Mouse (Mus musculus) stomach, embryonic 14.5 days (tissue): Measurements from ENCODE around the gene 5730596B20Rik. TPM values are rescaled to one million over a fixed set of nuclear protein-coding genes. Genes with fewer than 3 reads are reported as not detected.

ENCODE experiments used
- ATAC-seq: fragments of 200-750 bp; cut with Nextera tagmentation; 2 replicates; pipeline ENCODE4 v1.8.0; 2017; ENCODE audit warnings: low read depth, moderate TSS enrichment; ENCODE audit not compliant: insufficient number of reproducible peaks, insufficient read depth, low FRiP score
- H3K27ac ChIP-seq: fragments of 300-500 bp; sonication (generic); 2 replicates; pipeline ENCODE4 v1.5.1; 2014; ENCODE audit warnings: mild to moderate bottlenecking, low read length, moderate library complexity, mixed read lengths
- H3K27me3 ChIP-seq: fragments of 300-500 bp; sonication (generic); 2 replicates; pipeline ENCODE4 v1.6.1; 2014; ENCODE audit warnings: low read length, control low read depth, mixed read lengths; ENCODE audit not compliant: control insufficient read depth, insufficient read depth
- H3K36me3 ChIP-seq: fragments of 300-500 bp; sonication (generic); 2 replicates; pipeline ENCODE4 v1.6.1; 2014; ENCODE audit warnings: mild to moderate bottlenecking, control low read depth, low read length, moderate library complexity, mixed read lengths; ENCODE audit not compliant: control insufficient read depth, insufficient read depth
- H3K4me1 ChIP-seq: fragments of 300-500 bp; sonication (generic); 2 replicates; pipeline ENCODE4 v1.6.1; 2014; ENCODE audit warnings: low read length, control low read depth, mixed read lengths; ENCODE audit not compliant: control insufficient read depth, insufficient read depth
- H3K4me2 ChIP-seq: fragments of 300-500 bp; sonication (generic); replicated peaks from 2 replicates; pipeline ENCODE4 v1.6.1; 2014; ENCODE audit warnings: low read depth, low read length, control low read depth
- H3K4me3 ChIP-seq: fragments of 300-500 bp; sonication (generic); 2 replicates; pipeline ENCODE4 v1.5.1; 2014; ENCODE audit warnings: low read depth, low read length, control low read depth
- H3K9ac ChIP-seq: fragments of 300-500 bp; sonication (generic); replicated peaks from 2 replicates; pipeline ENCODE4 v1.6.1; 2014; ENCODE audit warnings: low read depth, mild to moderate bottlenecking, control low read depth, low read length, moderate library complexity, mixed read lengths
- H3K9me3 ChIP-seq: fragments of 300-500 bp; sonication (generic); 2 replicates; pipeline ENCODE4 v1.6.1; 2016; ENCODE audit warnings: low read depth, low read length, control low read depth; ENCODE audit not compliant: control insufficient read depth
- WGBS: fragments of 180-500 bp; shearing (Covaris S2); extraction: QIAGEN DNeasy Blood & Tissue Kit; methylation state at CpG from one replicate; pipeline ENCODE4 v1.1.7; 2014; 5-methylcytosine and 5-hydroxymethylcytosine counted together
- polyA plus RNA-seq: library from polyadenylated mRNA; unstranded; fragments of >200 nt; fragmentation: Nextera tagmentation; extraction: Ambion mirVana; gene quantifications from 2 replicates; pipeline ENCODE4 v1.2.1, GENCODE M21; 2014

The 5730596B20Rik gene
- polyA plus RNA-seq, 1 experiment from 2014 or later: 4.7 TPM

DNA sequence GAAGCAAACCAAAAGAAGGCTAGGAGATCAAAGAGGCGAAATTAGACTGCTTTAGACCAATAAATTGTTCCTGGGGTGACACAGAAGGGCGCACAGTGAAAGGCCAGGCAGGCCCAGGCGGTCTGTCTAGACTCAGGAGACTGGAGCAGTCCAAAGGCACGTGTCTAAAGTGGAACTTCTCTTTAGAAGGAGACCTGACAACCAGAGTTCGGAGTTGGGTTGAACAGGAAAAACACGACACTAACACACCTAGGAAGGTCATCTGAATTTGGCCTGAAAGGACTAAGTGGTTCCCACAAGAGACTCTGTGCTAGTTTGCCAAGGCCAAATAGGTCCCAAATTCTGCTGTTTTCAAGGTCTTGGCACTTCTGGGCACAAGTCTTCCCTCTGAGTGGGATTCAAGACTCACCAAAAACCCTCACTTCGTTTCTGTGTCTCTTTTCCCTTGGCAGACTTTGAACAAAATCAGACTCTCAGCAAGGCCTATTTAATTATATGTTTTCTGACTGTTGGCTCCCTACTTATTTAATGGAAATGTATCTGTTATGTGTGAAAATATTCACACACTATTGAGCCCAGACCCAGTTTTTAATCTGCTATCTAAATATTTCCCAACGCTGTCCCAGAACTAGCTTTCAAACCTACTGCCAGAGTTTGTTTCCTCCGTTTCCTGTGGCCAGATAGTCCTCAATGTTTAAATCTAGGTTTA lies 42.1 kb downstream of the 5730596B20Rik start:
- no peak for ATAC-seq

DNA sequence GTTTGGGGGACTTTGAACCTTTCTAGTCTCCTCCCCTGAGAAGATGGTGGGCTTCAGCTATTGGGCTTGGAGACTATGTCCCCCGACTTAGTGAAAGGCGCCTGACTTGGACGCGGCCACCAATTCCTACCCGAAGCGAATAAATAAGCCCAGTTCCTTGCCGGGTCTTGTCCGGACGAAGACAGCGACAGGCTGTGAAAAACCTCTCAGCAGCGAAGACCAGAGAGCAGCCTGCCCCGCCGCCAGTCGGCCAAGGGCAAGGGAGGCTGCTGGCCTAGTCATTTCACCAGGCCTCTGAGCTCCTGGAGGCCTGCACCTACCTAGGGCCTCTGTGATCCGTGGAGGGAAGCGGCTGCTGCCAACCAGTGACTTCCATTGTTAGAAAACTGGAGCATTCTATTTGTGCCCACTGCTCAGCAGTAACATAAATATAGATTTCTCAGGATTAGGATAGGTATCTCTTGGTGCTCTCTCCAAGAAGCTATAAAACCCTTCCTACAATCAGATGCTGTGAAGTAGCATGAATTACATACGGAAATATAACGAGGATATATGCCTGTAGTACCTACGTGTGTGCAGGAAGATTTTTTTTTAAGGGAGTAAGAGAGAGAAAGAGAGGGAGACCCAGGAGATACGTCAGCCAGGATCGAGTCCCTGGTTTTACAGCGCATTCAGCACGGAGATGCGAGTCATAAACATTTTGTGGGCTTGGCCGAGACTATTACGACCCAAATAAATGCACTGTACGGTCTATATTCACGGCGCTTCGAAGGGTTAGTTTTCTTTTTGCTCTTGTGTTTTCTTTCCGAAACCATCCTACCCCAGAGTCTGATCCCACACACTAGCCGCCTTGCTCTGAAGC lies 42.9 kb downstream of the 5730596B20Rik start:
- WGBS: 25% methylated on average over 32 of the region's 32 CpGs
- peak overlapping the region; percentile 22 for H3K4me2 ChIP-seq
- 0 out of 2 replicates have a peak, but pooled peaks cover 4% of the 10 kb centered on the region for H3K4me1 ChIP-seq
- no peaks in the 10 kb centered on the region for H3K36me3 ChIP-seq
- H3K27ac ChIP-seq: peak overlapping the region; percentile 35; the same call in 1 of the 2 replicates
- no peak overlapping the region; the same call in 1 of the 2 replicates for H3K9ac ChIP-seq
- ATAC-seq: no peak
- H3K4me3 ChIP-seq: peak overlapping the region; percentile 49; the same call in 1 of the 2 replicates
- peaks cover 60% of the 10 kb centered on the region for H3K27me3 ChIP-seq
- H3K9me3 ChIP-seq: no peaks in the 10 kb centered on the region

More for the DNA sequence above, 42.1 kb downstream of the 5730596B20Rik start:
- WGBS: 40% methylated on average over 9 of the region's 9 CpGs
- Histone ChIP-seq H3K4me2 (peak overlapping the region; percentile 22; the same call in 1 of the 2 replicates), H3K27me3 (peaks cover 63% of the 10 kb centered on the region), H3K36me3 (no peaks in the 10 kb centered on the region), H3K9me3 (no peaks in the 10 kb centered on the region), H3K4me1 (0 out of 2 replicates have a peak, but pooled peaks cover 4% of the 10 kb centered on the region), H3K9ac (no peak overlapping the region; the same call in 1 of the 2 replicates), H3K27ac (peak overlapping the region; percentile 35; the same call in 1 of the 2 replicates), H3K4me3 (no peak overlapping the region)

DNA sequence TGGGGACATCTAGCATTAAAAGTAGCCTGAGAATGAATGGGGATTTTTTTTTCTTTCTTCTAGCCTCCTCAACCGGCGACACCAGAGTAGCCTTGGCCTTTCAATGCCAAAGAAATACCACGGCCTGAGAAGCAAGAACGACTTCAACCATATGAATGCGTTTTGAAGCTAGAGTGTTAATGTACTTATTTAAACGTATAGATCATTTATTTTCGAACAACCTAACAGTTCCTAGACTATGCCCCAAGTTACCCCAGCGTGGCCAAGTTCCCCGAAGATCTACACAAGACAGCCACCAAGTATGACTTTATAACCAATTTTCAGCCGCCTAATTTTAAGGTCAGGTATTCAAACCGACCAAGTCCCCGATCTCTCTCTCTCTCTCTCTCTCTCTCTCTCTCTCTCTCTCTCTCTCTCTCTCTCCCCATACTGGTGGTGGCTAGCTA lies 43.6 kb downstream of the 5730596B20Rik start:
- Histone ChIP-seq H3K9ac (no peak overlapping the region), H3K9me3 (no peaks in the 10 kb centered on the region), H3K4me1 (0 out of 2 replicates have a peak, but pooled peaks cover 4% of the 10 kb centered on the region), H3K4me2 (peak overlapping the region; percentile 77), H3K27ac (peak overlapping the region; percentile 75; the same call in 1 of the 2 replicates), H3K36me3 (no peaks in the 10 kb centered on the region), H3K4me3 (peak overlapping the region; percentile 49), H3K27me3 (peaks cover 60% of the 10 kb centered on the region)
- WGBS: 14% methylated on average over 12 of the region's 12 CpGs
- ATAC-seq: no peak

DNA sequence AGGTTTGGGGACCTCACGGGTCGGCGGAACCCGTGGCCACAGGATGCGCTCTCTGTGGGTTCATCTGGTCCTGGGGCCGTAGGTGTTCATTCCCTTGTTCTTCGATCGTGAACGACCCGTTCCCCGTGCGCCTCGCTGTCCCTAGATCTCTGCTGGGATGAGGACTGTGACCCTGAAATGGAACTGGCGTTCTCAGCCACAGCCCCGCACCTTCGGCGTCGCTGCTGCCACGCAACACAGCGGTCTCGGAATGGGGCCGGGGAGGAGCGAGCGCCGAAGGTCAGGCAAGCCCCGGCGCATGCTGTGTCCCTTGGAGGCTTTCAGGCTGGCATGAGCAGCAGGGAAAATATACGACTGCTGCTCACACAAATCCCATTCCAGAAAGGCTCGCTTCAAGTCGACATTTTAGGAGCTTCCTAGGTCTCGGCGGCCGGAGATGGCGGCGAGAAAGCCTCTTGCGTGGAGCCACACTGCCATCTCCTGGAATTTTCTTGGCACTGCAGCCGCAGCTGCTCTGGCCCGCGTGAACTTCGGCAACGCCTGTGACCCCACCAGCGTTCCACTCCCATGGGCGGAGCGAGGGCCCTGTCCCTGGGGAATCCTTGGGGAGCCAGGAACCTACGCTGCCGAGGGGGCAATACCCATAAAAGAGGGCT lies 44.2 kb downstream of the 5730596B20Rik start, which contains the start of gene Hoxa7:
TSS of gene Hoxa7 (minus strand) at position 518 of the 656 bp plus-strand sequence.
- H3K4me2 ChIP-seq: peak within 1 kb of the TSS; percentile 77
- 0 out of 2 replicates have a peak, but pooled peaks have one; percentile 42 for ATAC-seq
- peaks cover 65% of the 10 kb centered on the region for H3K27me3 ChIP-seq
- H3K27ac ChIP-seq: peak within 1 kb of the TSS; percentile 75; the same call in 1 of the 2 replicates
- no peaks in the 10 kb centered on the region for H3K9me3 ChIP-seq
- WGBS: 1% methylated on average over 46 of the region's 46 CpGs
- H3K4me3 ChIP-seq: peak within 1 kb of the TSS; percentile 49
- 0 out of 2 replicates have a peak, but pooled peaks cover 4% of the 10 kb centered on the region for H3K4me1 ChIP-seq
- peak within 1 kb of the TSS; percentile 39; the same call in 1 of the 2 replicates for H3K9ac ChIP-seq
- no peaks in the 10 kb centered on the region for H3K36me3 ChIP-seq

DNA sequence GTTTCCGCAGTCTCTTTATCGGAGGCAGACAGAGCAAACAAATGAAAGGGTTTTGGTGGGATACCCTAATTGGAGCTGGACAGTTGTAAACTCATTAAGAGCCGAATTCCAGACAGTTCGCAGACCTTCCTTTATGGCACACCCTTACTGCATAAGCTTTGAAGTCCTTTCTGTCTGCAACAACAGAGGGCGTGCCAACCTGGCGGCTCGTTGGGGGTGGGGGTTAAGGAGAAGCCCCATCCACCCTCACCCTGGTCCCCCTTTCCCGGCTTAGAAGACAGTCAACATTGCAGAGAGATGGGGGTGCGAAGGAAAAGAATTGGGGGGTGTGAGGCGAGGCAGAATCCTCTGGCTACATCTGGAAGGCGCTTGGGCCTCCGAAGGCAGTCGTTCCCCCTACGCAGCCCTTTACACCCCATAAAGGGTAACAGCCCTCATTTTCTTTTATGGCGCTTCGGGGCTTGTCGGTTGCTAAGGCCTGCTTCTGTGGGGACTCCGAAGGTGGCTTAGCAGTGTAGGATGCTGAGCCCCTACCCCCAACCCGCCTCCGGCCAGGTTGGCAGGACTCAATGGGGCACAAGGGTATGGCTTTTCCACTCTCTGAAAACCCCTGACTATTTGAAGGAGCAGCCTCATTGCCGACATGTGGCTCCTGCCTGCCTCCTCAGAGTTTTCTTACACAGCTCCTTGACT lies 44.8 kb downstream of the 5730596B20Rik start:
- no peak for ATAC-seq
- no peak overlapping the region for H3K9ac ChIP-seq
- peak overlapping the region; percentile 49 for H3K4me3 ChIP-seq
- WGBS: 12% methylated on average over 21 of the region's 21 CpGs
- H3K4me2 ChIP-seq: peak overlapping the region; percentile 77
- H3K36me3 ChIP-seq: no peaks in the 10 kb centered on the region
- peaks cover 69% of the 10 kb centered on the region for H3K27me3 ChIP-seq
- 0 out of 2 replicates have a peak, but pooled peaks cover 4% of the 10 kb centered on the region for H3K4me1 ChIP-seq
- no peaks in the 10 kb centered on the region for H3K9me3 ChIP-seq
- peak overlapping the region; percentile 11; the same call in 1 of the 2 replicates for H3K27ac ChIP-seq

DNA sequence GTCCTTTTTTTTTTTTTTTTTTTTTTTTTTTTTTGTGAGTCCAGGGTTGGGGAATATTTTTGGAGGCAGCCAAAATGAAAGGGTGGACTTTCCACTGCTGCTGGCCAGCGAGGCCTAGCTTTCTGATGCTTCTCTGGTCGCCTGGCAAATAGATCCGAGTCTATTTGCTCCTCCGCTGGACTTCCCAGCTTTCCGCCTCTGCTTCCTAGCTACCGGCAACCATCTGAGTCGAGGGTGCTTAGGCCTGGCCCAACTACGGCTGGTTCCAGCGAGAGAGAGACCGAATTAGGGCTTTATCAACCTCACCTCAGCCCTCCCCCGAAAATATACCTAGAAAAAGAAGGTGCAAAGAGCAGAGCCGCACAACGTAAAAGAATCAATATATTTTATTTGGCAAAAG lies 45.4 kb downstream of the 5730596B20Rik start:
- peaks cover 71% of the 10 kb centered on the region for H3K27me3 ChIP-seq
- H3K4me2 ChIP-seq: peak overlapping the region; percentile 77; the same call in 1 of the 2 replicates
- 34% methylated on average over 13 of the region's 13 CpGs for WGBS
- H3K4me1 ChIP-seq: 0 out of 2 replicates have a peak, but pooled peaks cover under 1% of the 10 kb centered on the region
- no peak overlapping the region; the same call in 1 of the 2 replicates for H3K4me3 ChIP-seq
- ATAC-seq: no peak
- H3K36me3 ChIP-seq: no peaks in the 10 kb centered on the region
- H3K9me3 ChIP-seq: no peaks in the 10 kb centered on the region
- no peak overlapping the region for H3K9ac ChIP-seq
- no peak overlapping the region; the same call in 1 of the 2 replicates for H3K27ac ChIP-seq

DNA sequence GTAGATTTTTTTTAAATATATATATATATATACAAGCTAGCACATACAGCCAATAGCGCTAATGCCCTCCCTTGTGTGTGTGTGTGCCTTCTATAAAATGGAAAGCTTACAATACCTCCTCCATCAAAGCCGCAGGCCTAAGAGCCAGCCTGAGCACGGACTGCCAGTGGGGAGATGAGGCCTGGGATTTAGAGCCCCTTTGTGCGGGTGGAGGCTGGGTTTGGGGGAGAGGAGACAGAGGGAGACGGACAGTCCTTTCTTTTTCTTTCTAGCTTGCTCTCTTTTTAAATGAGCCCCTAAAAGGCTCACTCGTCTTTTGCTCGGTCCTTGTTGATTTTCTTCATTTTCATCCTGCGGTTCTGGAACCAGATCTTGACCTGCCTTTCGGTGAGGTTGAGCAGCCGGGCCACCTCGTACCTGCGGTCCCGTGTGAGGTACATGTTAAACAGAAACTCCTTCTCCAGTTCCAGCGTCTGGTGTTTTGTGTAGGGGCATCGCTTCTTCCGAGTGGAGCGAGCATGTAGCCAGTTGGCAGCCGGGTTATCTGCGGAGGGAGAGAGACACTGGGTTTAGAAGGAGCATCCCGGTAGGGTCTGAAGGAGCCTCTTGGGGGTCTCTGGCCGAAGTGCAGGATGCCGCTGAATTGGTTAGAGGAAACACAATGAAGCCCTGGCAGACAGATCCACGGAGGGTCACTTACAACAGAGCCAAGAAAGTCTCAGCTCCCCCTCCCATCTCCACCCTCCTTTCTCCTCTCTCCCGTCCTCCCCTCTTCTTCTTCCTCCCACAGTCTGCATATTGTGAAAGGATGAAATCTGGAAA lies 46.9 kb downstream of the 5730596B20Rik start:
- Histone ChIP-seq H3K4me1 (no peaks in the 10 kb centered on the region), H3K27ac (no peak overlapping the region), H3K36me3 (no peaks in the 10 kb centered on the region), H3K4me3 (peak overlapping the region; percentile 17; the same call in 1 of the 2 replicates), H3K27me3 (peaks cover 60% of the 10 kb centered on the region), H3K9ac (no peak overlapping the region; the same call in 1 of the 2 replicates), H3K9me3 (no peaks in the 10 kb centered on the region), H3K4me2 (peak overlapping the region; percentile 21; the same call in 1 of the 2 replicates)
- ATAC-seq: no peak
- WGBS: 7% methylated on average over 24 of the region's 24 CpGs
